Mouse (Mus musculus) C2C12 (cell line): ENCODE measurements around the gene Mbtd1. TPM values are rescaled to one million over a fixed set of nuclear protein-coding genes. Genes with fewer than 3 reads are reported as not detected.

Experiments
- H3K27me3 ChIP-seq: one replicate; pipeline ENCODE4 v1.6.1; 2011; ENCODE audit not compliant: control insufficient read depth, insufficient read depth, insufficient read length
- H3K36me3 ChIP-seq: one replicate; pipeline ENCODE4 v1.6.1; 2011; ENCODE audit not compliant: control insufficient read depth, insufficient read depth
- H3K4me3 ChIP-seq: one replicate; pipeline ENCODE4 v1.5.1; 2011; ENCODE audit warnings: mild to moderate bottlenecking, control low read depth; ENCODE audit not compliant: poor library complexity, insufficient read depth, severe bottlenecking
- H3K79me2 ChIP-seq: one replicate; pipeline ENCODE4 v1.6.1; 2011; ENCODE audit not compliant: control insufficient read depth, insufficient read depth
- H3K79me3 ChIP-seq: one replicate; pipeline ENCODE4 v1.6.1; 2011; ENCODE audit warnings: low read depth, control low read depth
- H3ac ChIP-seq: one replicate; pipeline ENCODE3; 2011; ENCODE audit warnings: low read depth; ENCODE audit not compliant: control insufficient read depth, insufficient read length
- CEBPB ChIP-seq: IDR thresholded peaks from one replicate; pipeline ENCODE4 v1.6.1; 2011; ENCODE audit warnings: low read depth, mild to moderate bottlenecking, control low read depth, moderate library complexity
- CTCF ChIP-seq: IDR thresholded peaks from one replicate; pipeline ENCODE4 v1.5.1; 2011; ENCODE audit not compliant: control insufficient read depth, insufficient read depth, insufficient read length
- FOSL1 ChIP-seq: IDR thresholded peaks from one replicate; pipeline ENCODE4 v1.8.0; 2011; ENCODE audit warnings: mild to moderate bottlenecking, low read length; ENCODE audit not compliant: poor library complexity, insufficient read depth, severe bottlenecking
- MAX ChIP-seq: IDR thresholded peaks from one replicate; pipeline ENCODE4 v1.6.1; 2011; ENCODE audit warnings: mild to moderate bottlenecking, control low read depth
- MYOD1 ChIP-seq: IDR thresholded peaks from one replicate; pipeline ENCODE4 v1.6.1; 2011; ENCODE audit warnings: low read depth; ENCODE audit not compliant: control insufficient read depth, insufficient read length
- MYOG ChIP-seq: IDR thresholded peaks from one replicate; pipeline ENCODE4 v1.6.1; 2011; ENCODE audit not compliant: control insufficient read depth, insufficient read length; ENCODE audit errors: extremely low read depth
- USF1 ChIP-seq: IDR thresholded peaks from one replicate; pipeline ENCODE4 v1.6.1; 2011; ENCODE audit warnings: low read depth, mild to moderate bottlenecking, control low read depth, moderate library complexity
- long read RNA-seq, 2 experiments: library from polyadenylated mRNA; unstranded; transcript quantifications; one replicate each; pipeline ENCODE4 v2.0.0; 2019 to 2020
- polyA plus RNA-seq: library from polyadenylated mRNA; unstranded; fragments of >200 nt; fragmentation: generic; extraction: Trizol; gene quantifications from one replicate; pipeline ENCODE4 v1.2.1, GENCODE M21; 2012; ENCODE audit warnings: missing spikeins

The Mbtd1 gene
- 3.6 TPM for polyA plus RNA-seq
- long read RNA-seq, experiment 1, partial matches to known transcripts: 0 of 4 reads
- long read RNA-seq, experiment 1, other reads (novel, unspliced or antisense): 4 of 4 reads
- long read RNA-seq, experiment 2, full-length matches to known transcripts: 1 of 10 reads
- long read RNA-seq, experiment 2, partial matches to known transcripts: 1 of 10 reads
- long read RNA-seq, experiment 2, other reads (novel, unspliced or antisense): 8 of 10 reads

DNA sequence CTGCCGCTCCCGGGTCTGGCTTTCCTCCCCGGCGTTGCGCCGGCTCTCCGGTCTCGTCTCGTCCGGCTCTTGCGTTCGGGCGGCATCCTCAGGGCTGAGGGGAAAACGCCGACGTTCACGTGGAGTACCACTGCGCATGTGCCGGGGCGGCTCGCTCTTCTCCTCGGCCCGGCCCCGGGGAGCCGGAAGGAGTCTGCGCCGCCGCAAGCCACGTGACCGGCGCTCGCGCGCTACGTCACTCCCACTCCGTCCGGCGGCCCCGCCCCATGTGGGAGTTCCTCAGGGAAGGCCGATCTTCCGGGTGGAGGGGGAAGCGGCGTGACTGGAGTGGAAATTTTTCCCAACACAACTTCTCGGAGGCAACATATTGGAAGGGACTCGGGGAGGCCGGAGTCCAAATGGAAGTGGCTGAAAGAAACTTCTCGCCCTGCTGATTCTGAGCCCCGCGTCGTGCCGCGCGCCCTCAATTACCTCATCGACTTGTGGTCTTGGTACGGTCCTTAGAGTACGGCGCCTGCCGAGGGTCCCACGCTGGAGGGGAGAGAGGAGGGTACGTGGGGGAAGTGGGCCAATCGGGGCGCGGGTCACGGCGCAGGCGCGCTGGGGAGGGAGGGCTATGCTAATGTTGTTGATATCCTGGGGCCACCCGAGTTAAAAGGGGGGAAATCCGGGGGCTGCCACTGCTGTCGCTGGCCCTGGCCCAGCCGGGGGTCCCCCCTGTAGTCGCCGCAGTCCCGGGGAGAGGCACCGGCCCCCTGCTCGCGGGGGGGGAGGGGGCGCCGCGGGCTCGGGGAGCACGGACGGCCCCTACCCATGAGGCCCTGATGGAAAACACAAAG lies at the start of gene Mbtd1, which contains the start of gene Utp18:
Gene Mbtd1, plus strand, starts transcription at position 281 of the 839 bp plus-strand sequence.
Gene Utp18, minus strand, starts transcription at position 195 of the 839 bp plus-strand sequence.
- Histone ChIP-seq H3K27me3 (no peaks in the 10 kb centered on the region), H3K79me3 (peaks cover 65% of the 10 kb centered on the region), H3K4me3 (peak within 1 kb of the TSS; percentile 93), H3ac (peak within 1 kb of the TSS; percentile 93), H3K36me3 (peaks cover 34% of the 10 kb centered on the region), H3K79me2 (peaks cover 96% of the 10 kb centered on the region)
- TF ChIP-seq MYOD1 (no peak), CEBPB (no peak), CTCF (no peak), FOSL1 (no peak), USF1 (peak; percentile 94), MYOG (no peak), MAX (peak; percentile 80)

DNA sequence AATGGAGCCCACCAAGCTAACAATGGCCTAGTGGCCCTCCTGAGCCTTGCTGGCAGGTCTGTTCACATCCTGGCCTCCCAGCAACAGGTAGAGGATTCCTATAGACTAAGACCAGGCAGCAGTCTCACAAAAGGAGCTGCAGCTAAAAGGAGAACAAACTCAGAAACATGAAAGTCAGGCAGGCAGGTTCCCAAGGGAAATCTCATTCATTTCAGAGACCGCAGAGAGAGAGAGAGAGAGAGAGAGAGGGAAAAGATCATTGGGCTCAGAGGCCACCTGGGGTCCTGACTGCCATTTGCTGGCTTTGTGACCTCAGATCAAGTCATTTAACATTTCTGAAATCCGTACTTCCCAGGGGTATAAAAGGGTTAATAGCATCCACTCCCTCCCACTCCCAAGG lies 38.3 kb upstream of the Mbtd1 start:
- Histone ChIP-seq H3K27me3 (peaks cover 4% of the 10 kb centered on the region), H3K36me3 (no peaks in the 10 kb centered on the region), H3K4me3 (no peak overlapping the region), H3ac (no peak overlapping the region), H3K79me2 (no peaks in the 10 kb centered on the region), H3K79me3 (no peaks in the 10 kb centered on the region)
- TF ChIP-seq FOSL1 (no peak), CTCF (no peak), MYOG (no peak), MYOD1 (no peak), MAX (no peak)

DNA sequence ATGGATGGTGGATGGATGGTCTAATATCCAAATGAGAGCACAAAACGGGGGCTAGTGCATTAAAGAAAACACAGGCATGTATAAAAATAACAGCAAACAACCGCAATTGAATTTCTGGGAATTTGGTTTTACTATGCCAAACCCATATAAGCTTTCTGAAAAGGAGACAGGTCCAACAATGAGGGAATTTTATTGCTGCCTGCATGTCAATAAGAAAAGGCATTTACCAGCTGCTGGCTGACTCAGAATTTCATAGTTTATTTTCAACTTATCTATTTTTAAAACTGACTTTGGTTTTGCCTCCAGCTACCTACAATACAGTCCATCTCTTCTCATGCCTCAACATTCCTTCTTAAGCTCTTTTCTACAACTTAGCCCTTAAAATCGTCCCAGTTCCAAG lies 33.1 kb upstream of the Mbtd1 start:
- H3K79me3 ChIP-seq: no peaks in the 10 kb centered on the region
- H3K4me3 ChIP-seq: no peak overlapping the region
- no peak for TF ChIP-seq MAX
- no peak for TF ChIP-seq FOSL1
- H3K27me3 ChIP-seq: peaks cover 4% of the 10 kb centered on the region
- H3K36me3 ChIP-seq: no peaks in the 10 kb centered on the region
- H3ac ChIP-seq: no peak overlapping the region
- H3K79me2 ChIP-seq: no peaks in the 10 kb centered on the region

DNA sequence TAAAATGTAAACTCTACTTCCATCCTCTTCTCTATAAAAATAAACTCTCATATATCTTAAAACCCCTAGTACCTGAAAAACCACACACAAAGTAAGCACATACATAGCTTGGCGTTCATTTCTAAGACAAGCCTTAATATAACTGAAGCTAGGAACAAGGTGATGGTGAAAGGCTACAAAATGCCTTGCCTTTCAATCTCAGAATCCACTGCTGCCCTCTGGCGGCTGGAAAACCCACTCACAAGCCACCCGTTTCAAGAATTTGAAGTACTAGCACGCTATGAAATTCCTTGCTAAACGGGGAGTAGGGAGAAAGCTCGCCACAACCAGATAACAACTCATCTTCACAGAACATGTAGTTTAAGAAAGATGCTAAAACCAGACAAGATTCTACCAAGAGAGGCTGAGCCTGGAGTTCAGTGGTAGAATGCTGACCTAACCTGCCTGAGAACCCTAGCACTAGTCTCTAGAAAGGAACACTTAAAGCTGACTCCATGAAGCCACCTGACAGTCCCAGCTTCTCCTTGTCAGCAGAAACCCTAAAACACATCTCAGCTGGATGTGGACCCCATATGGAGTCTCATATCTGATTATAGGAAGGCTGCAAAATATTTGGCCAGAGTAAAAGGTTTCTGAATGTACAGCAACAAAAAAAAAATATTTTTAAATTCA lies 29.2 kb upstream of the Mbtd1 start:
- Histone ChIP-seq H3K27me3 (no peaks in the 10 kb centered on the region), H3K4me3 (no peak overlapping the region), H3K36me3 (peaks cover 24% of the 10 kb centered on the region), H3ac (no peak overlapping the region), H3K79me2 (no peaks in the 10 kb centered on the region), H3K79me3 (no peaks in the 10 kb centered on the region)
- TF ChIP-seq USF1 (no peak), CTCF (peak; percentile 36)

DNA sequence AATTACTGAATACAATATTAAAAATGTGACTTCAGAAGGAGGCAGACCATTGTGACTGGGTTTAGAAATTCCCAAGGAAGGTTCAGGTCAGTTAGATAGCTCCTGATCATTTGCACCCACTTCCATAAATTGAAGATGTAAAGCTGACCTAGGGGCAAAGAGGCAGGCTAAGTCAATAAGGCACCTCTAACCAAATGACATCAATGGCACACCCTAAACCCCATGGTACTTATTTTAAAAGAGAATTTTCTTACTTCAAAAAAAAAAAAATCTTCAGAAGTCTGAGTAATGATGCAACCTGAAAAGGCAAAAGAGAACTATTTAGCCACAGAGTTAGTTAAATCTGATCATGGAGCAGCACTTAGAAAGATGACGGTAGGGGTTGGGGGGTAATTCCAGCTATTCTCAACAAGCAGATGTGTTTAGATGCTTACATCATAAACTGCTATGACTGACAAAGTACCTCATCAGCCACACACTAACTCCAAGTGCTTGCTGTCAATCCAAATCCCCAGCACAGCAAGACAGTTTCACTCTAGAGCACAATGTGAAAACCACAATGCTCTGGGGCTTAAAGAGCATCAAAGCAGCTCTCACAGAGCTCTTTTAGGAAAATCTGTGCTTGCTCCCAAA lies 25.0 kb upstream of the Mbtd1 start:
- TF ChIP-seq USF1: no peak
- TF ChIP-seq CTCF: no peak
- TF ChIP-seq MYOD1: no peak
- no peak for TF ChIP-seq FOSL1
- no peak for TF ChIP-seq MAX
- TF ChIP-seq MYOG: no peak
- TF ChIP-seq CEBPB: no peak
- H3K36me3 ChIP-seq: peaks cover 53% of the 10 kb centered on the region
- H3K79me2 ChIP-seq: no peaks in the 10 kb centered on the region
- H3K27me3 ChIP-seq: no peaks in the 10 kb centered on the region
- no peak overlapping the region for H3ac ChIP-seq
- H3K4me3 ChIP-seq: no peak overlapping the region
- H3K79me3 ChIP-seq: no peaks in the 10 kb centered on the region

DNA sequence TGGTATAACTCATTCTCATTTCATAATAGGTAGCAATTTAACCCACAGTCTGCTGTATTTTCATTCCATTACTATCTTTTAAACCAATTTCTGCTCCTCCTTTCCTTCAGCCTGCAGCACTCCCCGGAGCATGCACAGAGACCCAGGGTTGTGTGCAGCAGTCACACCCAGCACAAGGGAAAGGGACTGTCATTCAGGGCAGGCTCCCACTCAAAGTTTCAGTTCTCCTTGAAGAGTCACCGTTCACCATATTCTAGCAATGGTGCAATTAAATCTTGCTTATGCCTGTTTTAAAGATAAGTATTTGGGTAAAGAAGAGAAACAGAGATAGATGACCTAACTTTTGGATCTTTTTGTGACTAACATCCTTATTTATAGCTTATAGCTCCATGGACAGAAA lies 24.5 kb upstream of the Mbtd1 start:
- no peaks in the 10 kb centered on the region for H3K27me3 ChIP-seq
- no peak overlapping the region for H3ac ChIP-seq
- no peak overlapping the region for H3K4me3 ChIP-seq
- H3K36me3 ChIP-seq: peaks cover 59% of the 10 kb centered on the region
- no peaks in the 10 kb centered on the region for H3K79me3 ChIP-seq
- H3K79me2 ChIP-seq: no peaks in the 10 kb centered on the region
- no peak for TF ChIP-seq MYOG
- no peak for TF ChIP-seq MYOD1
- no peak for TF ChIP-seq CTCF
- no peak for TF ChIP-seq USF1
- no peak for TF ChIP-seq MAX
- no peak for TF ChIP-seq CEBPB
- no peak for TF ChIP-seq FOSL1
